Mouse (Mus musculus): Measurements from ENCODE around the gene Bckdhb.
"Not testable (repeated sequence)": the region's sequence is repeated elsewhere in the genome, so short reads cannot be mapped to it uniquely, and the experiment has no call there.

Bckdhb gene

GRCm38 (mm10) chr9:84045632-84046031 lies 120.7 kb downstream of the Bckdhb start:
- no peak for DNase-seq (ENCODE audit: low spot score)

DNA sequence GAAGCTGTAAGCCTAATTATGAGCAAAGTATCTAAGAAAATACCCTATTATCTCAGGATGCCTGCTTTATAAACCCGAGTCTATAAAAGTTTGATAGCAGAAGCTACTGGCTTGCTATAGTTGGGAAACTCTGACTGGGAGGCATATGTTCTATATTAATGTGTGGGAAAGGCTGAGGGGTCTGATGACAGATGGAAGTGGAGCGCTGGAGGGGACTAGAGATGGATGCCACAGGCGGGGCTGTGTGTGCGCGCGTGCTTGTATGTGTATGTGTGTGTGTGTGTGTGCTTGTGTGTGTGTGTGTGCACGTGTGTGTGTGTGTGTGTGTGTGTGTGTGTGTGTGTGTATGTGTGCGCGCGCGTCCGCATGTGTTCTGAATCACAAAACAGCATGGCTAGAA lies 121.4 kb downstream of the Bckdhb start:
- DNase-seq (ENCODE audit: low spot score): no peak

GRCm38 (mm10) chr9:84046961-84047360 lies 122.0 kb downstream of the Bckdhb start:
- no peak for DNase-seq (ENCODE audit: low spot score)

GRCm38 (mm10) chr9:84047436-84047835 lies 122.5 kb downstream of the Bckdhb start:
- DNase-seq (ENCODE audit: low spot score): no peak

DNA sequence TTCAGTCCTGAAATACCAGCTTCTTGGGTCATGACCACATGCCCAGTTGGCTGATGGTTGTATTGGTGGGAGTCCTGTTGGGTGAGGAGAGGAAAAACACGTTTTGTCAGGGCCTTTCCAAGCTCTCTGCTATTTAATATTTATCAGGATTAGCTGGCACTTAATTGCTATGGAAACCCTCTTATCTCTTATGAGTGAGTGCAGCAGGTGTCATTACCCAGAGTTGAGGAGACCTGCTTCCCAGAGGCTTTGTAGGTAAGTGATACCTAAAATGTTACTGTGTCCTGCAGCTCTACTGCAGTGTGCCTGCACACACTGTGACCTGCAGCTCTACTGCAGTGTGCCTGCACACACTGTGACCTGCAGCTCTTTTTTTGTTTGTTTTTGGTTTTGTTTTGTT lies 124.2 kb downstream of the Bckdhb start:
- no peak for DNase-seq (ENCODE audit: low spot score)

- no peak for DNase-seq (ENCODE audit: low spot score)
Observed at GRCm38 (mm10) chr9:84050867-84051635, 126.1 kb downstream of the Bckdhb start.

DNA sequence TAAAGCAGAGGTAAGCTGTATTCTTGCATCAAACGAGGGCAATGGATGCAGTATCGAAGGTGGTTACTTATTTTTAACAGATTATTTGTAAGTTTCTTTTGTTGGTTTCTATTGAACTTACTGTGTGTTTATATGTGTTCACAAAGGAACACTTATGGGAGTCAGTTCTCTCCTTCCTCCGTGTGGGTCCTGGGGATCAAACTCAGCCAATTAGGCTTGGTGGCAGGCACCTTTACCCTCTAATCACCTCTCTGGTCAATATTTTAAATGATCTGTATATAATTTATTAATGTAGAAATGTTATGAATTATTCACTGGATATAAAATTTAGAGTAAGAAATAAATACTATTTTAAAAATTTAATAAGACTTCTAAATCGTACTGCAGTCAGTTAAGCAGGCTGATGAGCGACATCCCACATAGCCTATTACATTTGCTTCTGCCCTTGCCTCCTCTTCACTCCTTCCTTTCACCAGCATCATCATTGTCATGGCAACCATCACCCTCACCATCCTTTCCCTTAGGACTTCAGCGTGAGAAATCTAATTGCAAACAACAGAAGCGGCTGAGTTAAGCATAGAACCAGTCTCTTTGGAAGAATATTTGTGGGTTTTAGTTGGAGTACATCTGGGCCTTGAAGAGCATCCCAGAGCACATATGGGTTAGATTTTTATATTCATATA lies 130.3 kb downstream of the Bckdhb start:
- DNase-seq (ENCODE audit: low spot score): no peak

DNA sequence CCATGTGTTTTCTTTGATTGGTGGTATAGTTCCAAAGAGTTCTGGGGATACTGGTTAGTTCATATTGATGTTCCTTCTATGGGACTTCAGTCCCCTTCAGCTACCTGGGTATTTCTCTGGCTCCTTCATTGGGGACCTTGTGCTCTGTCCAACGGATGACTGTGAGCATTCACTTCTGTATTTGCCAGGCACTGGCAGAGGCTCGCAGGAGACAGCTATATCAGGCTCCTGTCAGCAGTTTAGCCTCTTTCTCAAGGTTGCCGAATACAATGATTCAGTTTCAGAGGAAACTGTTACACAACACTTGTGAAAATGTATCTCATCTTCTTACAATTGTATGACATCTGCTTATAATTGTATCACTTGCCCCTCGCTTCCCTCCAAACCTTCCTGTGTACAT lies 135.8 kb downstream of the Bckdhb start:
- not testable (repeated sequence) for DNase-seq (ENCODE audit: low spot score)

DNA sequence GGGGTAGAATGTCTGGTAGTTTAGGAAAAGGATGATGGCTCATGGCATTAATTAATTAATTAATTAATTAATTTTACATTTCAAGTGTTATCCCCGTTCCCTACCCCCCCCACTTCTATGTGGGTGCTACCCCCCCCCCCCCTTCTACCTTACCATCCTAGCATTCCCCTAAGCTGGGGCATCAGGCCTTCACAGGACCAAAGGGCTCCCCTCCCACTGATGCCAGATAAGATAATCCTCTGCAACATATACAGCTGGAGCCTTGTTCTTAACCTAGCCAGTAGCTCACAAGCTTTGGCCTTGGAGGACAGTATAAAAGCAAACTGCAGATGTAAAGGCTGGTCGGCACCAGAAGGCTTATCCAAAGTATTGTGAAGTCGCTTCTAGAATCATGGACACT lies 138.7 kb downstream of the Bckdhb start:
- no peak for DNase-seq (ENCODE audit: low spot score)

DNA sequence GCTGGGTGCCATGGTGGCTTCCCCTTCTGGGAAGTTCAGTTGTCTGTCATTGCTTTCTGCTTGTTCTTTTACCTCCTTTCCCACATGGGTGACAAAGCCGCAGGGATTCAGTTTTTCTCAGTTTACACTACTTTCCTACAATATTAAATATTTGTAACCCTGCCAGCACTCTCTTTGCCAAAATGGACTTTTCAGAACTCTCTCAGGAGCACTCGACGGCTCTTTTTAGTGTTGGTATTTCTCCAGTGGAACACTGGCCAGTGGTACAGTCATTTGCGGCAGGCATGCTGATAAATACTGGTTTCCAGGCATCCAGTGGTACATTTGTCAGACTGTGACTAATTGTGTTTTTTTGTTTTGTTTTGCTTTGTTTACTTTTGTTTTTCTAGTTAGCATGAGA lies 139.2 kb downstream of the Bckdhb start:
- no peak for DNase-seq (ENCODE audit: low spot score)

GRCm38 (mm10) chr9:84070247-84070646 lies 145.3 kb downstream of the Bckdhb start:
- DNase-seq (ENCODE audit: low spot score): no peak

DNA sequence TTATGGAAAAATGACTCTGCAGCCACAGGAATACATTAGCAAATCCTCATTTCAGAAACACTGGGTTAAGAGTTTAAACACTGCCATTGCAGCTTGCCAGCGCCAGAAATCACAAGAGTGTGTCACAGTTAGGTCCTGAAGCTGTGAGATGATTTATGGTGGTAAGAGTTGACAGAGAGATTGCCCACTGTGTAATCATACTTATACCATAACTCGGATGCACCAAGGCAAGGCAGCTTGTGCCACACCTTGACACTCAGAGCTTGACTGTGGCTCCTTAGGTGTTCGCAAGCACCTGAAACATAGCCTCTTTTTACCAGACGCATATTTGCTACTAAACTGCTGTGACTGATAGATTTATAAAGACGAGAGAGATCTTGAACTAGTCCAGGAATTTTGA lies 145.8 kb downstream of the Bckdhb start:
- DNase-seq (ENCODE audit: low spot score): no peak

GRCm38 (mm10) chr9:84072534-84072933 lies 147.6 kb downstream of the Bckdhb start:
- DNase-seq (ENCODE audit: low spot score): no peak

DNA sequence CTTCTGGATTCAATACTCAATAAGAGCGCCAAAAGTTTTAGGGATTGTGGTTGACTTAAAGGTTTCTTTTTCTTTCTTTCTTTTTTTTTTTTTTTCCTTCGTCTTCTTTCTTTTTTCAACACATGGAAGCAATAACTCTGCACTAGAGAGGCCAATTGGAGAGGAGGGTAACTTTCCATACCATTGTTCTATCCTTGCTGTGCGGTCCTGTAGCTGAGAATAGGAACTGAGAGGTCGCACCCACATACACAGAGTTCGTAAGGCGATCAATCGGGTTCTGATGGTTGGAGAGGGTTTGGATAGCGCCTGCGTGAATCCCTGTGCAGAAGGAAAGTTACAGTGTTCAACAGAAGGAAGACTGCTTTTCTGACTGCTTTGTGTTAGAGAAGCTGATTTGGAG lies 148.3 kb downstream of the Bckdhb start:
- DNase-seq (ENCODE audit: low spot score): no peak

GRCm38 (mm10) chr9:84083551-84083950 lies 158.6 kb downstream of the Bckdhb start:
- no peak for DNase-seq (ENCODE audit: low spot score)

DNA sequence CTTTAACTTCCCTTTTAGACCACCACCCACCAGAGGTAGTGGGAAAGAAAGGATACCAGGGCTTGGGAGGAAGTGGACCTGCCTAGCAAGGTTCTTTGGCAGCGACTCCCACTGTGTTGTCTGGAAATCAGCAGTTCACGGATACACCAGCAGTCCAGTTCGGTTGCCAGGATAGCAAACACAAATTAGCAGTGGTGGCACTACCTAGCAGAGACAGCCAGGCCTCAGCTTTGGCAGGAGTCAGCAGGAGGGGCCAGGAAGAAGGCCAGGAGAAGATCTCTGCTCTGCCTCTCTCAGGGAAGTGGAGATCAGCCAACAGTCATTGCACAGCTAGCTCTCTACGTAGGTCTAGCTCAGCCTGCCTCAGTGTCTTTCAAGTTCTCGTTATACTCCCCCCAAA lies 159.7 kb downstream of the Bckdhb start:
- DNase-seq (ENCODE audit: low spot score): no peak

DNA sequence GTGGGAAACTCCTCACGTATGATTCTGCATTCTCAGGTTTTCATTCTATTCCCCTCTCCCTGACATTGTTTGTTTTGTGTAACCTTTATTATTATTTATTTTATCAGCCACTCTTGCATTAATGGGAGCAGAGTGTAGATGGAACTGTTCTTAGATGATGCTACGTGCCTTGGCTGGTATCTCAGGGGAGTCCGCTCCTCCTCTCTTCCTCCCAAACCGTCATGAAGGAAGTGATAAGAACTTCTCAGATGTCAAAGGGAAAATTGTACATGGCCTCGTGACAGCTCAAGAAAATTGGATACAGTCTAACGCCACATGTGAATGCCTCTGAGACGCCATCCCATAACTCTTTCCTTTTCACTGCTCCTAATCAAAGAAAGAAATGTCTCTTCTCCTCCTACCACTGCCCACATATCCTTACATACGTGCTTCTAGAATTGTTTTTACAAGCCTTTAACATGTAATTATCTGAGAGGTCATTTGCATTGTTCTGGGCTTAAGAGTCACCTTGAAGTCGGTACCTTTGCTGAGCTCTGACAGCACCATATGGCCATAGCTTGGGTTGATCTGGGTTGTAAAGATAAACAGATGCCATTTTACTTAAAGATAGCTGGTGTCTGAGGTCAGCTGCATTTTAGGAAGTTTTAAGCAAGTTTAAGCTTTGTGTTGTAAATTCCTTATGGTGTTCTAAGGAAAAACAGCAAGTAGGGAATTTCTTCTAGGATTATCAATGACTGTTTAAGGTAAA lies 165.5 kb downstream of the Bckdhb start:
- no peak for DNase-seq (ENCODE audit: low spot score)

DNA sequence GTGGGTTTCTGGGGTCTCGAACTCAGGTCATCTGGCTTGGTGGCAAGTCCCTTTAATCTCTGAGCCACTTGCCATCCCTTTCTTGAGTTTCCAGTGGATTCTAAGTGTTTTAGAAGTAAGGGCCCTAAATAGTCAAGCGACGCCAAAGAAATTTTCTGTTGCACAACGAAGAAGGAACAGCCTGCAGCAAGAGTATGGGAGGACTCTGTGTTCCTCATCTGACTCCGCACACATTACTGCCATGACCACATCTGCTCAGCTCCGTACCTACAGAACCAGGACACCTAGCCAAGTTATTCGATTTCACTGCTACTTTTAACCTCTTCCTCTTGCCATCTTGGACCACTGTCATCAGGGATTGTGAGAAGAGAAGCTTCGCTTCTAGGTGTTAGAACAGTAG lies 168.0 kb downstream of the Bckdhb start:
- DNase-seq (ENCODE audit: low spot score): no peak

GRCm38 (mm10) chr9:84094111-84094510 lies 169.2 kb downstream of the Bckdhb start:
- DNase-seq (ENCODE audit: low spot score): no peak

DNA sequence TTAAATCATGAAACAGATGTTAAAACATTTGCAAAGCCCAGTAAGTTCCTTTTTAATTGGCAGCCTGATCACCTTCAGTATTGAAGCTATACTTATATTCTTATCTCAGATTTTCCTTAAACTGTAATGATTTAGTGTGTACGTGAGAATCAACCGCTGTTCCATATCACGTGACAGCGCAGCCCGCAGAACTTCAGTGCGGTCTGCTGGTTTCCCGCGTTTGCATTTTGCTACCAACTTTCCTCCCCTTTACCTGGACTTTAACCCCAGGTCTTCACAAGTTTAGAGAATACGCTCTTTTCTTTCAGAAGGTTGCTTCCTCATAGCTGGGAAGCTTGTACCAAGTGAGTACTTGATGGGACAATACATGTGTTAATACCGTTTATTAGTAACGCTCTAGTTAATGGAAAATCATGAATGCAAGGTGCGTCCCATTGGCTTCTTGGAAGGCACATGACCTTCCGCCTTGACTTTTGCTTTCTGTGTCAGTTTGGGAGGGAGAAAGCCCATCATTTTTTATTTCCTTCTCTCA lies 171.6 kb downstream of the Bckdhb start:
- DNase-seq (ENCODE audit: low spot score): no peak

GRCm38 (mm10) chr9:84103344-84103743 lies 178.4 kb downstream of the Bckdhb start:
- no peak for DNase-seq (ENCODE audit: low spot score)

DNA sequence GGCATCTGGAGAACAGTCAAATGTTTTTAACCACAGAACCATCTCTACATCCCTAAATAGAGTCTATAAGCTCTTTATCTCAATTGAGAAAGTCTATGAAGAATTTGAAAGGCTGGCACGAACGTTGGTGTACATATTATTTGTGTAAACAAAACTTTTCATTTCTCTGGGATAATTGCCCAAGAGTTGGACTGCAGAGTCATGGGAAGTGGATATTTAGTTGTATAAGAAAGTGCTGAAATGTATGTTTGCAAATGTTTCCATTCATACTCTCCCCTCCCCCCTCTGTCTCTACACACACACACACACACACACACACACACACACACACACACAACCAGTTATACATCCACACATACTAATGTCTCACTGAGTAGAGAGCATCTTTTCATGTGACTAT lies 181.5 kb downstream of the Bckdhb start:
- no peak for DNase-seq (ENCODE audit: low spot score)
